Mouse (Mus musculus) ES-E14 (cell line): ENCODE results near the gene Nectin2. TPM values are rescaled to one million over a fixed set of nuclear protein-coding genes. Genes with fewer than 3 reads are reported as not detected.
A peak's percentile ranks its signal among the peaks of the same experiment; 100 is the strongest.

ENCODE experiments used
- DNase-seq: peaks from one replicate; pipeline ENCODE4 v3.0.0-alpha.2; 2013; ENCODE audit warnings: low read depth, low spot score
- H3K27ac ChIP-seq: 2 replicates; pipeline ENCODE4 v1.5.1; 2012; ENCODE audit warnings: low read depth, mild to moderate bottlenecking, low read length, moderate library complexity, mixed read lengths; ENCODE audit not compliant: poor library complexity, insufficient read depth, severe bottlenecking
- H3K36me3 ChIP-seq: 2 replicates; pipeline ENCODE4 v1.6.1; 2012; ENCODE audit warnings: mild to moderate bottlenecking, low read length, moderate library complexity, mixed read lengths; ENCODE audit not compliant: control insufficient read depth, poor library complexity, insufficient read depth, severe bottlenecking
- H3K4me1 ChIP-seq, 2 experiments: fragments of 150-350 bp in 1 of 2; sonication (generic) in 1 of 2; 2 replicates each; pipeline ENCODE4 v1.6.1; 2012; ENCODE audit warnings: low read length in 2 of 2, mild to moderate bottlenecking in 1 of 2, mixed read lengths in 1 of 2; ENCODE audit not compliant: control insufficient read depth in 2 of 2, insufficient read depth in 2 of 2, poor library complexity in 1 of 2
- H3K4me3 ChIP-seq, 2 experiments: fragments of 150-350 bp in 1 of 2; sonication (generic) in 1 of 2; 2 replicates each; pipeline ENCODE4 v1.5.1; 2012; ENCODE audit warnings: low read length in 2 of 2, low read depth in 1 of 2, mild to moderate bottlenecking in 1 of 2, mixed read lengths in 1 of 2; ENCODE audit not compliant: insufficient read depth in 1 of 2, poor library complexity in 1 of 2, severe bottlenecking in 1 of 2
- H3K9ac ChIP-seq: 2 replicates; pipeline ENCODE4 v1.6.1; 2012; ENCODE audit warnings: low read depth, mild to moderate bottlenecking, low read length, mixed read lengths; ENCODE audit not compliant: poor library complexity, insufficient read depth, severe bottlenecking
- H3K9me3 ChIP-seq: fragments of 150-350 bp; sonication (generic); 2 replicates; pipeline ENCODE4 v1.6.1; 2012; ENCODE audit warnings: low read depth, mild to moderate bottlenecking, low read length; ENCODE audit not compliant: control insufficient read depth, insufficient read depth
- CHD2 ChIP-seq: IDR thresholded peaks from 2 replicates; pipeline ENCODE4 v1.6.1; 2014; ENCODE audit warnings: mild to moderate bottlenecking, low read depth, low read length, inconsistent platforms
- HCFC1 ChIP-seq: IDR thresholded peaks from 2 replicates; pipeline ENCODE4 v1.6.1; 2012; ENCODE audit warnings: low read length, inconsistent platforms, borderline replicate concordance; ENCODE audit not compliant: insufficient read depth
- MAFK ChIP-seq: IDR thresholded peaks from 2 replicates; pipeline ENCODE4 v1.6.1; 2014; ENCODE audit warnings: mild to moderate bottlenecking, low read depth, low read length, inconsistent platforms; ENCODE audit not compliant: insufficient read depth
- ZC3H11A ChIP-seq: IDR thresholded peaks from 2 replicates; pipeline ENCODE4 v1.6.1; 2012; ENCODE audit warnings: low read depth, mild to moderate bottlenecking, inconsistent platforms, low read length, borderline replicate concordance
- ZNF384 ChIP-seq: IDR thresholded peaks from 2 replicates; pipeline ENCODE4 v1.6.1; 2012; ENCODE audit warnings: low read depth, low read length, inconsistent platforms
- in situ Hi-C, 2 experiments: fragments of 600-800 bp; cut with MboI; formaldehyde crosslinking; loops; one replicate each; pipeline ENCODE4 v1.15.1; 2025; ENCODE audit warnings: low sequenced_read_pairs in 2 of 2, inconsistent platforms in 1 of 2; ENCODE audit not compliant: unreplicated experiment in 2 of 2
- total RNA-seq: library from RNA; depleted of rRNA; stranded (reverse); fragments of 300-350 nt; gene quantifications from 2 replicates; pipeline ENCODE4 v1.2.3, GENCODE M21; 2012

Nectin2 gene
- total RNA-seq, 1 experiment = 241 TPM

DNA sequence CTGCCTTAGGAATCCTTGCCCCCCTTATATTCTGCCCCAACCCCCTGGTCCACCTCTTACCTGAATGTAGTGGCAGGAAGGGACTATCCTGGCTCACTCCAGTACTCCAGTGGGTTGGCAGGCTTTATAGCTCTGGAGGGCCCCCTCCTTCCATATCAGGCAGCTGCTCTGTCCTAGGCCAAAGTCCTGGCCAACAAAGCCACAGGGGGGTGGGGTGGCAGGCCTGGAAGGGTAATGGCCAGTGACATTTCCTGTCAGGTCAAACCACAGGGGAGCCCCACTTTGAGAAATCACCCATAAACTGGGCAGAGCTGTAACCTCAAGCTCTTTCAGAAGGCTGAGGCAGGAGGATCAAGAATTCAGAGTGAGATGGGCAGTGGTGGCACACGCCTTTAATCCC is 73.6 kb downstream of the Nectin2 start:
- H3K27ac ChIP-seq = no peak overlapping the region
- no peak overlapping the region for H3K9ac ChIP-seq
- TF ChIP-seq HCFC1 (no peak), ZC3H11A (no peak), MAFK (no peak), CHD2 (no peak), ZNF384 (no peak)
- in situ Hi-C loops = no loop called here
- H3K36me3 ChIP-seq = no peaks in the 10 kb centered on the region
- peaks cover 0 to 15% of the 10 kb centered on the region in 2 experiments; a peak in 2 of 4 replicates for H3K4me1 ChIP-seq
- H3K4me3 ChIP-seq = no peak overlapping the region
- DNase-seq = no peak
- no peaks in the 10 kb centered on the region for H3K9me3 ChIP-seq

DNA sequence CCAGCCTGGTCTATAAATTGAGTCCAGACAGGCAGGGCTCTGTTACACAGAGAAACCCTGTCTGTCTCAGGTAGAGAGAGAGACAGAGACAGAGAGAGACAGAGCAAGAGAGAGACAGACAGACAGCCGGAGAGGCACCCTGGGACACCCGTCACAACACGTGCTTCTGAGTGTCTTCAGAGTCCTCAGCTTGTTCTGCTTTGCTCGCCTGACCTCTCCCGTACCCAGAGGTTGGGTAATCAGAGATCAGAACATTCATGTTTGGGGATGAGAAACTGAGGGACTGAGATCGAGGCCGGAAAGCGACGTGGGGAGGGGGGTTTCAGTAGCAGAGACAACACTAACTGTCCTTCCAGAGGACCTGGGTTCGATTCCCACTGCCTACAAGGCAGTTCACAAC is 74.5 kb downstream of the Nectin2 start:
- in situ Hi-C loops = no loop called here
- no peaks in the 10 kb centered on the region for H3K9me3 ChIP-seq

DNA sequence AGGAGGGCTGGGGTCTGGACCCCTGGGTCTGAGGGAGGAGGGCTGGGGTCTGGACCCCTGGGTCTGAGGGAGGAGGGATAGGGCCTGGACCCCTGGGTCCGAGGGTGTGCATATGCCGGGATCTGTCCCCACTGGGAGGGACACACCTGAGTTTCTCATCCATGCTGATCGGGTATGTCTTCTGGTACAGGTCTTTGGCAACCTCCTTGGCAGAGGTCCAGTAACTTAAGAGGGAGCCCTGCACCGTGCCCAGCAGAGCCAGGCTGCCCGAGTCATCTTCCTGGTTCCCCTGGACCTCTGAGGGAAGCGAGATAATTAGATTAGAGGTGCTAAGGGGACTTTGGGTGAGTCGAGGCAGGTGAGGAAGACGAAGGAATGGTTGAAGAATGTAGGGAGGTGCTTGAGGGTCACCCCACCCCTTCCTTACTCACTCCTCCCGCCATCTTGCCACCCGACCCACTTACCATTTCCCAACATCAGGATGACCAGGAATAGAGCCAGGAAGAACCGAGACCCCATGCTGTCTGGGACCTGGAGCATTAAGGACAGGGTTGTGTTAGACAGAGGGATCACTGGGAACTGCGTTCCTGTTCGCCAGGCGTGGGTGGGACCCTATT is 77.1 kb downstream of the Nectin2 start:
- Histone ChIP-seq H3K36me3 (no peaks in the 10 kb centered on the region), H3K4me3 (no peak overlapping the region), H3K27ac (no peak overlapping the region), H3K9me3 (no peaks in the 10 kb centered on the region), H3K9ac (no peak overlapping the region), H3K4me1 (peaks cover 1 to 12% of the 10 kb centered on the region in 2 experiments; a peak in 3 of 4 replicates)
- no peak for DNase-seq
- TF ChIP-seq ZC3H11A (no peak), CHD2 (no peak), ZNF384 (no peak), MAFK (no peak), HCFC1 (no peak)
- in situ Hi-C loops = no loop called here

More for the DNA sequence above, 74.5 kb downstream of the Nectin2 start:
- H3K9ac ChIP-seq = no peak overlapping the region
- no peak for TF ChIP-seq CHD2
- no peak for TF ChIP-seq ZC3H11A
- TF ChIP-seq ZNF384 = no peak
- TF ChIP-seq MAFK = no peak
- TF ChIP-seq HCFC1 = no peak
- no peak overlapping the region for H3K27ac ChIP-seq
- no peaks in the 10 kb centered on the region for H3K36me3 ChIP-seq
- H3K4me1 ChIP-seq = peaks cover 0 to 10% of the 10 kb centered on the region in 2 experiments; a peak in 2 of 4 replicates
- H3K4me3 ChIP-seq = no peak overlapping the region
- no peak for DNase-seq

DNA sequence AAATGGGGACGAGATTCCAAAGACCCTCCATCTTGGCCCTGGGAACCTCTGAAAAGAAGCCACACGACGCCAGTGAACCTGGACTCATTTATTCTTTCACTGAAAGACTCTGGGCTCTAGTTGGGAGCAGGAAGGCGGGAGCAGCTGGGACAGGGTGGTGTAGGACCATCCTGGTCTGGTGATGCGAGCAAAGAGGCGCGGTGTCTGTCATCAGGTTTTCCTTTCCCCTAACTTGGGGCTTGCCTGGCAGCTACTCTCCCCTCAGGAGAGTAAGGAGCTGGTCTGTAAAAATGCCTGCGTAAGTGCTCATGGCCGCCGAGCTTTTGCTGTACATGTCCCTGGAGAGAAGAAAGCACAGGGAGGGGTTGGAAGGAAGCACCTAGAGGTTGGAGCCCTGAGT is 78.8 kb downstream of the Nectin2 start:
- DNase-seq = no peak
- in situ Hi-C loops = no loop called here
- no peak overlapping the region for H3K27ac ChIP-seq

More for the DNA sequence above, 78.8 kb downstream of the Nectin2 start:
- H3K4me1 ChIP-seq = peaks cover 1 to 12% of the 10 kb centered on the region in 2 experiments; a peak in 3 of 4 replicates
- peak overlapping the region; percentile 18; the same call in 1 of the 2 replicates for H3K9ac ChIP-seq
- no peaks in the 10 kb centered on the region for H3K36me3 ChIP-seq
- no peak overlapping the region; a peak in 1 of 4 replicates for H3K4me3 ChIP-seq
- H3K9me3 ChIP-seq = no peaks in the 10 kb centered on the region
- TF ChIP-seq MAFK (no peak), CHD2 (no peak), ZNF384 (no peak), ZC3H11A (no peak), HCFC1 (no peak)
